Mouse (Mus musculus) ZHBTc4 (cell line): ENCODE data around the gene Limk2.
A peak's percentile ranks its signal among the peaks of the same experiment; 100 is the strongest.

Source experiments
- DNase-seq: peaks from one replicate; pipeline ENCODE4 v3.0.0-alpha.2; 2011; ENCODE audit warnings: low read depth, low spot score

Gene Limk2

DNA sequence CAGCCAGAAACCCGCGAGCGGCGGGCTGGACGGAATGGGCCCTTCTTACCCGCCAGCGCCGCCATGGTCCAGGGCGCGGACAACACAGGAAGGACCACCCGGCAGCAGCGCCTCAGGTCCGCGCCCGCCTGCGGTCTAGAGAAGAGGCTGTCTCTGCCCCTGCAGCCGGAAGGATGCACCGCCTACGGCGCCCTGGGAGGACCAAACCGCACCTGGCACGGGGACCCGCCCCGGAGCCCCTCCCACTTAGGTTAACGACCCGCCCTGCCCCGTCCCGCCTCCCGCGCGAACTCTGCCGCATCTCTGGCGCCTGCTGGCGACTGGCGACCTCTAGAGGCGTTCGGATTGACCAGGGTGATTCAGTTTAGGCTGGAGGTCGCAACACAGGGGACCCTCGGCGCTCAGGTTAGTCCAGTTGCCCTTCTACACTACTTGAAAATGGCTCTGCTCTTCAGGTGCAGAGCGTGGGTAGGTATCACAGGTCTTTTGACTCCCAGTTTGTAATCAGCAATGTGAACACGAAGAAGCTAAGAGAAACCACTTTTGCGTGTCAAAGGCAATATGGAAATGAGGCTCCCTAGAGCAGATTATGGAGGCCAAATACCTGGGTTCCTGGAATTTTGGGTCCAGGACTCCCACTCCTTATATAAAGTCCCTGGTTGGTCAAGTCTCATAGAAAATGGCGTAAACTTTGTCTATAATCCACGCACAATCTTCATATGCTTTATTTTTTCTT is at the start of gene Limk2:
Gene Limk2, minus strand, starts transcription at position 193 of the 736 bp plus-strand sequence.
- DNase-seq = peak; percentile 98

DNA sequence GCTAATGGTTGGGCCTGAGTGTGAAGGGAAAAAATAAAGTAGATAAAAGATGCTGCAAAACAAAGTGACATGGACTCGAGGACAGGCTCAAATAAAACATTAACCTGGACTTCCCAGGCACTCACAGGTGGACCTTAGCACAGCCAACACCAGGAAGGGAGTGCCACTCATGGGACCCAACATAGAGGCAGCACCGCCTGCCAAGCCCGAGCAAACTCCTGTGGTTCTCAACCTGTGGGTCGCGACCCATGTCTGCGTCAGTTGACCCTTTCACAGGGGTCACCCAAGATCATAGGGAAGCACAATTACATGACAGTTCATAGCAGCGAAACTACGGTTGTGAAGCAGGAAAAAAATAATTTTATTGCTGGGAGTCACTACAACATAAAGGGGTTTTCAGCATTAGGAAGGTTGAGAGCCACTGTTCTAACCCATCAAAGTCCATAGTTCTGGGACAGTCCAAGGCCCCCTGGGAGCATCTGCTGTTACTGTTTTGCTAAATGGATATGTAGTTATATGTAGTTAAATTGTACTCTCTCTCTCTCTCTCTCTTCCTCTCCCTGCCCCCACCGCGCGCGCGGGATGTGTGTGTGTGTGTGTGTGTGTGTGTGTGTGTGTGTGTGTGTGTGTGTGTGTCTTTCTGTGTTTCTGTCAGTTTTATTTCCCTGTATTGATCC is 49.6 kb upstream of the Limk2 start:
- no peak for DNase-seq

DNA sequence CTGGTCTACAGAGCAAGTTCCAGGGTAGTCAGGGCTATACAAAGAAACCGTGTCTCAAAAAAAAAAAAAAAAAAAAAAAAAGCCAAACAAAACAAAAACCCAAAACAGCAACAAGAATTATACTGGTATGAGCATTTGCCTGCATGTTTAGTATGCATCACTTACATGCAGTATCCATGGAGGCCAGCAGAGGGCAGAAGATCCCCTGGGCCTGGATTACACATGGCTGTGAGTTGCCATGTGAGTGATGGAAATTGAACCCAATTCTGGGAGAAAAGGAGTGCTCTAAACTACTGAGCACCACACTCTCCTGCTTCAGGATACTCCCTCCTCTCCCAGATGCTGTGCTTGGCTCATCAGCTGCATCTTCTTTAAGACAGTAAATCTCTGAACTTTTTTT is 47.4 kb upstream of the Limk2 start:
- peak; percentile 83 for DNase-seq

DNA sequence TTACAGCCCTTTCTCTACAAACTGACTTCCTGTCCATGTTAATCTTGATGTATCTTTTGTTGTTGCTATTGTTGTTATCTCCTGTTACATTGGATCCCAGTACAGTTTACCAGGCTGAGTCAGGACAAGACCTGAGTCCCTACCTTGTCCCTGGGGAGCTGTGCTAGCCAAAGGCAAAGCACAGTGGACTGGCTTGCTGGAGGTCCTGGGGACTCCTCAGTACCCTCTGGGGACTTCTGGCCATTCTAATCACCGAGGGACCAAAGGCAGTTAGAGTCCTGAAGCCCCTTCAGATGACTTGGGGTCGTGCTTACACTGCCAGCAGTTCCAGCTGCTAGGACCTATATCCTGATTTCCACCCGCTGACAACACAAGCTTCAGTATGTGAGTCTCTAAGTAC is 45.5 kb upstream of the Limk2 start:
- DNase-seq = no peak

DNA sequence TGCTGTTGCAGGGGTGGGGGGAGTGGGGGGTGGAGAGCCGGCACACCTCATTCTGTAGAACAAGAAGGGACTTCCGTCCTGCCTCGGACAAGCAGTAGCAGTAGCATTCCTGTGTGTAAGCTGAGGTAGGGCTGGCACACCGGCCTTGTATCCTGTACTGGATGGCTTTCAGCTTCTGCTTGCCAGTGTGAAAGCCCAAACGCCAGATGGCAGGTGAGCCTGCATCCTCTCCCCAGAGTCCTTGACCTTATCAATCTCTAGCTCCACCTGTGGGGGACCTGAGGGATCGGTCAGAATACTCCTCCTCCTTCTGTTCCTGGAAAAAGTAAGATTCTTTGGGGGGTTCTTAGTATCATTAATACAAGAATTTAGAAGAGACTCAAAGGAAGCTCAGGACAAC is 44.5 kb upstream of the Limk2 start:
- peak; percentile 78 for DNase-seq

DNA sequence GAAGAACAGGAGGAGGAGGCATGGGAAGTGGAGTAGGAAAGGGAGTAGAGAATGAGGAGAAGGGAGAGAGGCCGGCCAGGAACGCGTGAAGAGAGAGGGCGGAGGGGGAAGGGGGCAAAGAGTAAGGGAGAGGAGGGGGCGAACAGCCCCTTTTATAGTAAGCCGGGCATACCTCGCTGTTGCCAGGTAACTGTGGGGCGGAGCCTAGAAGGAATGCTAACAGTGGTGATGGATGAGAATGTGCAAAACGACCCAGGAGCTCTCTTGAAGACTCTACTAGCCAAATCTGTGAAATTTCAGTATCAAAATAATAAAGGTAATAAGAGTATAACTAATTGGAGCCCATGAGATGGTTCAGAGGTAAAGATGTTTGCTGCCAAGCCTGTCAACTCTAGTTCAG is 43.8 kb upstream of the Limk2 start:
- DNase-seq = peak; percentile 82

DNA sequence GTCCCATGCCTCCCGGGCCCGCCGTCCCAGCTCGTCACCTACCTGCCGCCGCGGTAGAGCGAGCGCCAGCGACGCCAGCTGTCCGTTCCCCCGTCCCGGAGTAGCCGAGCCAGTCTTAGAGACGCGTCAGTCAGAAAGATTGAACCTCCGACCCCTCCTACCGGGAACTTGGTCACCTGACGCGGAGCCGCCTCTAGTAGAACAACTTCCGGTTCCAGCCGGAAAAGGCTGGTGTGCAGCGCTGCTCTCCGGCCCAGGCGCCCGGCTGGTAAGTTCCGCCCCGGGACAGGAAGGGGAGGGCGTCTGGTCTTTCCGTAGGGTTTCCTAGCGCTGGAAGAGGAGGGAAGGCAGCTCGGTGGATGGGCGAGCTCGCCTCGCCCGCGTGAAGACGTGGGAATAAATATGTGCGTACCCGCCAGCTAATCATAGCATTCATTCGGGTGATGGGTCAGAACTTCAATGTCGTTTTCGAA is 43.2 kb upstream of the Limk2 start, which contains the start of gene Rnf185:
Gene Rnf185, minus strand, starts transcription at position 197 of the 473 bp plus-strand sequence.
- peak; percentile 99 for DNase-seq

DNA sequence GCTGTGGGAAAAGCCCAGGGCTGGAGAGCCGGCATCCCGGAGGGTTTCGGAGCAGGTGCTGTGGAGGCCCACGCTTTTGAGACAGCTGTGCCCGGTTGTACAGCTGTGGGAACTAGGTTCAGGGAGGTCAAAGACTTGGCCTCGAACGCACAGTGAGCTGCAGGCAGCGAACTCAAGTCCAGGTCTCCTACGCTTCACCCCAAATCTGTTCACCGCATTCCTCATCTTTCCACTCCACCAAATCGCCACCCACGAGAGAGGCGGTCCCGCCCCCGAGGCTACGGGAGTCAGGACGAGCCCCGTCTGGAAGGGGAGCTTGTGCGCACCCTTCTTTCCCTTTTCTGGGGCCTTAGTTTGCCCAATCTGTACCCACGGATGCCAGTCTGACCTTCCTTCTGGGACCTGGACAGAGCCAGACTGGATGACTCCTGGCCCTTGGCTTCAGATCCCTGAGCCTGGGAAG is 42.7 kb upstream of the Limk2 start:
- peak; percentile 56 for DNase-seq

DNA sequence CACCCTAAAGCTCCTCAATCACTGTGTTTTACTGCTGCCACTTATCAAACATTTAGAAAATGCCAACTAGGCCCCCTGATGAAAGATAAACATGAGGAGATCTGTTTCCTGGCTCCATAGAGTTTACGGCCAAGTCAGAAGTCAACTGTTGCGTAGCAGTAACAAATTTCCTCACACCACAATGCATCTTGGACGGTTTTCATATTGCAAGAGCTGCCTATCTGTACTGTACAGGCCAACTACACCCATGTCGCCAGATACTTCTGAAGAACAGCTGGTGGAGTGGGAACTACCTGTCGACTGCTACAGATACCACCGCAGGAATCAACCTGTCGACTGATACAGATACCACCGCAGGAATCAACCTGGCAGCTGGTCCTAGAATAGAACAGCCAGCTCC is 35.9 kb upstream of the Limk2 start:
- DNase-seq = no peak

DNA sequence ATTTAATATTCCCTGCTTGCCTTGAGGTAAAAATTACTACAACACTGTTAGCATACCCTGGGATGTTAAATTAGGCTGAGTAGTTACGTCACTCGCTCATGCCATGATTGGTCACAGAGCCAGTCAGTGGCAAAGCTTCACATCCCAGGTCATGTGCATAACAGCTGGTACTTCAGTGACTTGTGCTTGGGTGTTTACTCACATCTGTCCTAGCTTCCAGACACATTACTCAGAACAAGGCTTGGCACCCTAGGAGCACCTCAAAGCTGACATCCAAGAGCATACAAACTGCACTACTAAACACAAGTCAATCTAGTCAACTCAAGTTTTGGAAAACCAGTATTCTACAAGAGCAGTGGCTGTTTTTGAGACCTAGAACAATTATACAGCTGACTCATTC is 34.1 kb upstream of the Limk2 start:
- no peak for DNase-seq

DNA sequence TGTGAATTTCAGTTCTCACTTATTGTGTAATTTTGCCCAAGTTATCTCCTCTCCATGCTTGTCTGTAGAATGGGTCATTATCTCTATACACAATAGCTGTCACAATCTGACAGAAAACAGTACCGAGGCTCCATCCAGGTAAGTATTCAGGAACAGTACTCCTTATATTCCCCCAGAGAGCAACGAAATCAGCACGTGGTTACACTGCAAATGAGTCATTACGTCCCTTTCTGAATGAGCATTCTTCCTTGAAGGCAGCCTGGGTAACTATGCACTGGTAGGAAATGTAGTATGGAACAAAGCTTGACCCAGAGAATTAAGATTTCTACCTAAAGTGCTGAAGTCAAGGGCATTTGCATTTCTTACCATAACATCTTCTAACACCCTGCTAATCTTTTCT is 33.7 kb upstream of the Limk2 start:
- no peak for DNase-seq

DNA sequence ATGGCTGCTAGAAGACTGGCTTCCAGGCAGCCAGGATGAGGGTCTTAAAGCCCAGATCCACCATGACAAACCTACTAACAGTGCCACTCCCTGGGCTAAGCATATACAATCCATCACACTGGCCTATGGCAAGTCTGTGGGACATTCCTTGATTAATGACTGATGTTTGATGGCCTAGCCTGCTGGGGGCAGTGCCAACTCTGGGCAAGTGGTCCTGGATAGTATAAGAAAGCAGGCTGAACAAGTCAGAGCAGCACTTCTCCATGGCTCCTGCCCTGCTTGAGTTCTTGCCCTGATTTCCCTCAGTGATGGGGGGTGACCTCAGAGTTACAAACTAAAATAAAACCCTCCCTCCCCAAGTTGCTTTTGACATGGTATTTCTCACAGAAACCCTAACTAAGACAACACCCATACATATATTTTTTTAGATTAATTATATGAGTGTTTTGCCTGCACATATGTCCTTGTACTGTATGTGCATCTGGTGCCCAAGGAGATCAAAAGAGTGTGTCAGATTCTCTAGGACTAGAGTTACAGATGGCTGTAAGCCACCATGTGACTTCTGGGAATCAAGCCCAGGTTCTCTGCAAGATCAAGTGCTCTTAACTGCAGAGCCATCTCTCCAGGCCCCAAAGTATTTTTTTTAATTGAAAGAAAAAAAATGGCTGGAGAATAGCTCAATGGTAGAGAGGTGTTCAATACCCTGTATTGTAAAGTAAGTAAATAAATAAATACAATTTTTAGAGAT is 32.9 kb upstream of the Limk2 start:
- no peak for DNase-seq

DNA sequence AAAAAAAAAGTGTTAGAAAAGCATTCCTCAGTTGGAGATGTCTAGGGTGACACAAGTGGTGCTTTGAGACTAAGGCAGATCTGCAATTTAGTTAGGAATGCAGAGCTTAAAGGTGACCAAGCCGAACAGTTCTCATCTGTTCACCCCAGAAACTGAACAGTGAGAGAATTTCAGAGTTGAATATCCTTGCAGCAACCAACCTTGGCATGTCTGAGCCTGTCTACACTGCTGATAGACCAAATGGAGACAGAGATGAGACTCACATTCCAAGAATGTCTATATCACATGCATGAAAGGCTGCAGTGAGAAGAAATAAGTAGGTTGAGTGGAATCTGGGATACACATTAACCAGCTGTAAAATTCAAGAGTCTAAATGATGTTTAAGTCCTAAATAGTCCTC is 28.6 kb upstream of the Limk2 start:
- DNase-seq = no peak

DNA sequence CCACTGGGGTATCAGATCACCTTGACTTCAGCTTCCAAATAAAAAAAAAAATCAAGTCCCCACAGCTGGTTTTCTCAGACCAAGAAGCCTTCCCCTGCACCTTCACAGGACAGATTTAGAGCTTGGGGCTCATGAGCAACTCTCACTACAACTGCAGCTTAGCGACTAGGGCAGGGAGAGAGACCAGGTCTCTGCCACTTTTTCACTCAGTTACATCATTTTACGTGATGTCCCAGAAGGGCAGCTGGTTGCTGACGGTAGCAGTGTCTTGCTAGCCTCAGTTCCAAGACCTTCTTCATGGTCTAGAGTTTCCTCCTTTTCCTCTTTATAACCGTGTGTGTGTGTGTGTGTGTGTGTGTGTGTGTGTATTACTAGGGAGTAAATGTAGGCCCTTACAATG is 24.8 kb upstream of the Limk2 start:
- no peak for DNase-seq

DNA sequence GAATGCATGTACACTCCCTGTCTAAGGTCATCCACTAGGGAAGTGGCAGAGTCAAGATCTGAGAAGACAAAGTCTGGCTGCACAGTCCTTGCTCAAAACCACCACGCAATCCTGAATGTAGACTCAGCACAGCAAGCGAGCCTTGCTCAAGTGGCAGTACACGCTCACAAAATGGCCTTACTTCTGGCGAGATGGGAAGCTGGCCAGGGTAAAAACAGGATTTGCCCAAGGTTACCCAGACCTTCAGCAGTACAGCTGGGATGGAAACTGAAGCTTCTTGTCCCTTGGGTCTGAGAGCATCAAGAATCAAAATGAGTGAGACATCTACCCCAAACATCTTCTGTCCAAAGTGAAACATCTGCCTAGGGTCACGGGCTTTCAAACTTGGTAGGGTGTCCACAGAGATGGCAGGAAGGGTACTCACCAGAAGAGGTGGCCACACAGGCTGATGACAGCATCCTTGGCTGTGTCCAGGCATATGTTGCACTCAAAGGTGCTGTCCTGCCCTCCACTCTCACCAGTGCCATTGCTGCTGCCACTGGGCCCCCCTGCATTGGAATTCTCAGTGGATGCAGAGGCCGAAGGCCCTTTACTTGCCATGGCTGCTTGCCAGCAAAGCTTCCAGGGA is 23.1 kb upstream of the Limk2 start:
- no peak for DNase-seq

DNA sequence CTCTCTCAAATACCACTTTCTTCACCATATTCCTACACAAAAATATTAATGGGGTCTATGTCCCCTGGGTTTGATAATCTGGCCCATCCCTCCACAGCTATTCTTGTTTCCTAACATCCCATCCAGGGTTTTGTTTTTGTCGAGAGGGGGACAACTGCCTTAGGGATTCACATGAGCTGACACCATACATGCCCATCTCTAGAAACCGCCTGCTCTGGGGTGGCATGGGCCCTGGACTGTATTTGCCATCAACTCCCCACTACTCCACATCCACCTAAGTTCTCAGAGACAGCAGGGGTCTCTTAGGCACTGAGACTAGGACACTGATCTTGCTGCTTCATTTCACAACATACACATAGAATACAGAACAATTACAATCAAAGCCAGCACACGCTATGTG is 22.5 kb upstream of the Limk2 start:
- DNase-seq = no peak

DNA sequence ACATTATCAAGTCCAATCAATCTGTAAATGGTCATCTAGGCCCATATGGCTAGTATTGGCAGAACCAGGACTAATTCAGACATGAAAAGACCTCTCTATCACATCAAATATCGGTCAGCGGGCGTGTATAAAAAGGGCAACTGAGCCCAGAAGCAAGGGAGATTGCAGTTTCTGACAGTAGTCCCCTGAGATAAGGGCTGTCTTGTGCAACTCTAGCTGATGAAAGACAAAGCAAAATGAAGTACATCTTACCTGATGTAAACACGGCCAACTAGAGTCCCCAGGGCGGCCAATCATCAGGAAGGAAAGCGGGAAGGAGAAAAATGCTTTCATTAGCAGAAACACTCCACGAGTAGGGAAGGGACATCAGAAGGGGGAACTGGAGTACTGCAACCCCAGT is 19.6 kb upstream of the Limk2 start:
- DNase-seq = no peak

DNA sequence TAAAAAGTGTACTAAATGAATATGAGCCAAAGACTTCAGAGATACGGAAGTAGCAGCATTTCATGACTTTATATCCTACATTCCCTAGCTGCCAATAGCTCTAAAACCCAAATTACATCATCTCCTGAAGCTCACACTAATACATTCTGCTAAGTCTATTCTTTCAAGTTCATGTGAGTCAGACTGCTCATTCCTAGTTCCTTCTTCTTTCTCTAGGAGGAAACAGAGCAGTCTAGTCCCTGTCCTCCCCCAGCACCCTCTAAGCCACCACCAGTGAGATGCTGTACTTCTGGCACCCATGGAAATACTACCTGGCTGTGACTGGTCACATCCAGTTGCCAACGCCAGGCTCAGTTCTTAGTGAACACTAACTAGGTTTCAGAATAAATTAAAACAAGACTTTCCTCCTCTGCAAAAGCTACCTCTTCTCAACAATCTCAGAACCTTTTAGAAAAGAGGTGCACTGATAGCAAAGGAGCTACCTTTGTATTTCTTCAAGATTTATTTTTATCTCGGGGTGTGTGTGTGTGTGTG is 18.8 kb upstream of the Limk2 start:
- DNase-seq = no peak

DNA sequence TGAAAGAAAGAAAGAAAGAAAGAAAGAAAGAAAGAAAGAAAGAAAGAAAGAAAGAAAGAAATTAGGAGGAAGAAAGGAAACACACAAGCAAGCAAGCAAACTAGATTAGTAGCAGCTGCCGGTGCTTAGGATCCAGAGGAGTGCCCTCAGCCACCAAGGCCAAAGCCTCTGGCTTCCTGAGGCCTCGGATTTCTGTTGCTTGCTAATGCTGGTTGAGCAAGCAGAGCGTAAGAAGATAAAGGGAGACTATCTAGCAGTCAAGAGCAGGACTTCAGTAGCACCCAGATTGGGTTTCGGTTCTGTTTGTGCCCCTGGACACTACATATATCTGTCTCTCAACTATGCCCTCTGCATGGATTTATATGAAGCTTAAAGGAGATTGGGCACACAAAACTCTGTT is 13.3 kb upstream of the Limk2 start:
- no peak for DNase-seq

DNA sequence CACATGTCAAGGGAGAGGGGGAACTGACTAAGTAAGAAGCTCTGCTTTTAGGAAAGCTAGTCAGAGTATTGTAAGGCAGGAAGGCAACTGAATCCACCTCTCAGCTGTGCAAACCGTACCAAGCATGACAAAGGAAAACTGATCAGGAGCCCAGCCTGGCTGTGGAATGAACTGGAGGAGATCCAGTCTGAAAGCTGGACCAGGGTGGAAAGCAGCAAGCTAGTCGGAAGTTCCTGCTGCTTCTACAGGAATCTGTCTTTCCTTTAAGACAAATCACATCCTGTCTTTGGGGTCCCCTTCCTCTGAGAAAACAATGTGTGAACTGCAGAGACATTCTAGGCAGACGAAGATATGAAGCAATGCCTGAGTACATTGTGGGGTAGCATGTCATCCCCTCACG is 9.8 kb upstream of the Limk2 start:
- no peak for DNase-seq

DNA sequence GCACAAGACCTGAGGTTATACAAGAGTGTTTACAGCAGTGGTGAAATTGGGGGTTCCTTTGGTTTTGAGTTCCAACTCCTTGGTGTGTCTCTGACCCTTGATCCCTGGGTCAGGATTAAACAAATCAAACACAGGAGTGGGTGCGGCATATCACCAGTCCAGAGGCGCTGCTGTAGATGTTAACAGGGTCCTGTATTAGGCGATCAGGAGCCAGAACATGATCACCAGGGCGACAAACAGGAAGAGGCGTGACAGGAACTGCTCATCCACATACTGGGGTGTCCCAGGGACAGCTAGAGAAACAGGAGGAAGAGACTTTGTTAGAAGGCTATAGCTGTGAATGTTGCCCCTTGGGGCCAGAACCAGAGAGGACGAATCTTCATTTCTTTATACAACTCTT is 8.8 kb upstream of the Limk2 start:
- no peak for DNase-seq

DNA sequence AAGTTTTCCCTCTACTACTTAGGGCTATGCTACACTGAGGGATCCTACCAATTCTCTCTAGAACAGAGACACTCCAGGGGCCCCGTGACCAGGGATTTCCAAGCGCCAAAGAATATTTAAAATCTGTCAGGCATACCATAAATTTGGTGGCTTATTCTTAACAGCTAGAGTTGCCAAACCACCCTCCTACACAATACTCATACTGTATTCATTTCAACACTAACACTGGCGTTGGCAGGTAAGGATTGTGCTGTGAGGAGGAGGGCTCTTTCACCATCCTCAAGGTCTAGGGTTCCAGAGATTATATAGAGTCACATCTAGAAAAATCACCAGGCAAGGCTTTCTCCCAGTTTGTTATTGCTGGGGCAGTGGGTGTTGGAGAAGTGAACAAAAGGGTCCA is 7.4 kb upstream of the Limk2 start:
- DNase-seq = no peak
